Mouse (Mus musculus) brain, adult 2 months (tissue): ENCODE data around the gene Gramd1c.
A peak's percentile ranks its signal among the peaks of the same experiment; 100 is the strongest.

Experiments used
- DNase-seq: peaks from one replicate; pipeline ENCODE4 v3.0.0; 2011; ENCODE audit warnings: low read depth, low spot score

Gene Gramd1c

DNA sequence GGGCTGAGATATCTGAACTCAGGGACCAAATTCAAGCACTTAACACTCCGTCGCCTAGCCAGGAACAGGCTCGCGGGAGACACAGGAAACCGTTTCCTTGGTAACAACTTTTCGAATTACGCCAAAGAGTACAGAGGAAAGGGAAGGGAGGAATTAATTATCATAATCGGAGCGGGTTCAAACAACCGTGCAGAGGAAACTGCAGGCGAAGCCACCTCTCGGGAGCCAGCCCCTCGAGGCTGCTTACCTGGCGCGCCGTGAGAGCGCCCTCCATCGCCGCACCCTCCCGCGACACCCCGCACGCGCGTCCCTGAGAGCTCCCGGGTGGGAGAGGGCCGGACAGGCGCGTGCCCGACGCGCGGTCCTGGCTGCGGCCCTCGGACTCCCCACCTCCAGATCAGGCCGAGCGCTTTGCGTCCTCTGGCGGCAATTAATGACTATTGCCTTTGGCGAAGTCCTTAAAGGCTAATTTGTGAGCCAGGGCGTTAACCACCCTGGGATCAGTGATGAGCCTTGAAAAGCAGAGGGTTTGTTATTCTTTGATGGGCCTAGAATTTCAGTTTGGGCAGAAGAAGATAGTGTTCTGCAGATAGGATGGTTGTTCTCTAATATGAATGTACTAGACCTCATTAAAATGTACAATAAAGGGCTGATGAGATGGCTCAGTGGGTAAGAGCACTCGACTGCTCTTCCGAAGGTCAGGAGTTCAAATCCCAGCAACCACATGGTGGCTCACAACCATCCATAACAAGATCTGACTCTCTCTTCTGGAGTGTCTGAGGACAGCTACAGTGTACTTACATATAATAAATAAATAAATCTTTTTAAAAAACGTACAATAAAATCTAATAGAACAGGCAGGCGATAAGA is at the start of gene Gramd1c:
Gene Gramd1c (minus strand): TSS at position 321 of the 870 bp plus-strand sequence.
- peak; percentile 86 for DNase-seq

DNA sequence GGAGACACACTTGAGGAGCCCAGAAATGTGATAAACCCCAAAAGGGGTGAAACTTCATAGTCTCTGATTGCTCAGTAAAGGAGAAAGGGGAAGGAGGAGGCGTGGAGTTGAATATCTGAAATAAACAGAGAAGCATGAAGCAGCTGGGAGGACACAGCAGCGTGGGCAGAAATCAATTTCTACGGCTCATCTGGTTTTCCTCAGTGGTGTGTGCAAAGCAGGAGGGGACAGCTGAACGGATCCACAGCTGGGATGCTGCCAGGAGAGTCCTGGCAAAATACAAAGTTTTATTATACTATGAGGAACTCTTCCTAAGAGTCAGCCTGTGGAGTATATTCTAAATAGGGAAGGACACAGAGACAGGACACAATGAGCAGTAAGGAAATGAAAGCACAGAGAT is 45.9 kb upstream of the Gramd1c start:
- peak; percentile 60 for DNase-seq

DNA sequence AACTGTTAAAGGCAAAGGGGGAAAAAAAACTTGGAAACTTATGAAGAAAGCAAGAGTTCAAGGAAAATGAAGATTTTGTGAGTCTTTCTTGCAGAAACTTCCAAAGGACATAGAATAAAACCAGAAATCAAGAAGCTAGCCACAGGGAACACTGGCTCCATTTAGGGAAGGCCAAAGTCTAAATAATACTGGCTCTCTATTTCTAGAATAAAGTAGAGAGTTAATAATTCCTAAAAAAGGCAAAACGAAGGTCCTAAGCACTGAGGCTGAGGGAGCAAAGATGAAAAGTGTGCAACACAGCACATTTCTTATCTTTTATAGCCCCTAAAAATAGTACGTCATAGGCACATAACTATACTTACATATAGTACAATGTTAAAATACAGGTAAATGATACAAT is 42.1 kb upstream of the Gramd1c start:
- no peak for DNase-seq

DNA sequence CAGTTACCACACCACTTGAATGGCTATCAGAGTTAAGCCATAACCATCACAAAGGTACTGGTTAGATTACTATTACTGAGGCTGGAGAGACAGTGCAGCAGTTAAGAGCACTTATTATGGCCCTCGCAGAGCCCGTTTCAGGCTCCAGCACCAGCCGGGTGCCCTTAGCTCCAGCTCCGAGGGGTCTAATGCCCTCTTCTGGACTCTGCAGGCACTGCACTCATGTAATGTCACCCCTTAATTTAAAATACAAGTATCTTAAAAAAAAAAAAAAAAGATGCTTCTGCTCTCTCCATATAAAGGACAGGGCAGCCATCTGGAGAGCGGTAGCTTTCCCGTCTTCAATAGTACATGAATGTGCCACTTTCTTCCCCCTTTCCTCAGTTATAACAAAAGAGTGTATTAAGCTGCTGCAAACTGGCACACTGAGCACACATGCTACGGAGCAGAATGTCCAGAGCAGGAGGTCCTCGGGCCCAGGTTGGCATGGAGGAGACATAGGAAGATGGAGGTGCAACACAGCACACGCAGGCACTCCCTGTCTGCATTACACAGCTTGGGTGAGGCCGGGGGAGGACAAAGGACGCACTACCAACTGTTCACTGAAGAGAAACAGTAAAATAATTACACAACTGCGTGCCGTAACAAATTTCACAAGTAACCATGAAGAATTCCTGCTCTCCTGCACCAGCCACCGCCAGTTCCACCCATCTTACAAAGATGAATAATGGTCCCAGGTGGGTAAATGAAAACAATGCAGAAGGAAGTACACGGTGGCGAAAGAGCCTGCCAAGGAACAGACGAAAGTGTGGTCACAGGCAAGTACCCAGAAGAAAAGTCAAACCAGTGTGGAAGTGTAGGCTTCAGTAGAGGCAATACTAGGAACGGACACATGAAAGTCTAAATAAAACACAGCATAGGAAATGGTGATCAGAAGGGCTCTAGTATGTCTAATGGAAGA is 40.9 kb upstream of the Gramd1c start:
- no peak for DNase-seq

DNA sequence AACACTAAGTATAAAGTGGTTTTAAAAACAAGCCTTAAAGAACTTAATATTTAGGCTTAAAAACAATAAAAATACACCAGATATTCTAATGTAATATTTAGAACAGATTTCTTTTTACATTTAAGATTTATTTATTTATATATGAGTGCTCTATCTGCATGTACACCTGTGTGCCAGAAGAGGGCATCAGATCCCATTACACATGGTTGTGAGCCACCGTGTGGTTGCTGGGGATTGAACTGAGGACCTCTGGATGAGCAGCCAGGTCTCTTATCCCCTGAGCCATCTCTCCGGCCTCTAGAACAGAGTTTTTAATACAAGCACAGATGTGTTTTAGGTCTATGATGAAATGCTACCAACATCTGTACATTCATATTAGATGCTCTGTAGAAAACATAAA is 39.8 kb upstream of the Gramd1c start:
- no peak for DNase-seq

DNA sequence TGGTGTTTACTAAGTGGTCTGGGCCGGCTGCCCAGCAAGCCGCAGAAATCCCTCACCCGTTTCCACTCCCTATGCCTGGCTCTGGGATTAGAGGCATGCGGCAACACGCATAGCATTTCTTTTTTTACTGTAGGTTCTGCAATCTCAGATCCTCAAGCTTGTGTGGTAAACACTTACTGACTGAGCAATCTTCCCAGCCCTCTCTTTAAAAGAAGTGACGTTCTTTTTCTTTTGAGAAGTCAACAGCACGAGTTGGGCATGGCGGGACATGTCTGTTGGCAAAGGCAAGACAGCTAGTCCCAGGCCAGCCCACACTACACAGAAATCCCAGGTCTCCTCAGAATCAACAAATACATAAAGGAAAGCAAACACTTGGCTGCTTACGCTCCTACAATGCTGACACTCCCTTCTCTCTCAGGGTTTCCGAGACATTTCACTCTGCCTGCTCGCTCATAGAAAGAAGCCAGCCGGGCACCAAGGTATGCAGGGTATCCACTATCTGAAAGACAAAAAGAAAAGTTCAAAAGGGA is 38.1 kb upstream of the Gramd1c start:
- DNase-seq, result no peak

DNA sequence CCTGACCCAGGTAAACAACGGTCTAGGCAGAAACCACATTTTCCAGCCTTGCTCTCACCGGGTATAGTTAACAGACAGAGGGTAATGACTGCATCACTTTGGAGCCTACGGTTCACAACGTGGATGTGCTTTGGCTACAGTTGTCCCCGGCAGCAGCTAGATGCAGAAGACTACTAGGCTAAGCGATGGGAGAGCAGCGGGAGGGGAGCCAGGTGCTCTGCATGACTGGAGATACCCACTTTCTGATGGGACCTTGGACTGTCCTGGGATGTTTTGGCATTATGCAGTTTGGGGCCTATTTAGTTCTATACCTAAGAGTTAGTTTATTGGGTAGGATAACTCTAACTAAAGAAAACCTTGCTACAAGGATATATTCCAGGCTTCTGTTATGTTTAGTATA is 36.2 kb upstream of the Gramd1c start:
- no peak for DNase-seq

DNA sequence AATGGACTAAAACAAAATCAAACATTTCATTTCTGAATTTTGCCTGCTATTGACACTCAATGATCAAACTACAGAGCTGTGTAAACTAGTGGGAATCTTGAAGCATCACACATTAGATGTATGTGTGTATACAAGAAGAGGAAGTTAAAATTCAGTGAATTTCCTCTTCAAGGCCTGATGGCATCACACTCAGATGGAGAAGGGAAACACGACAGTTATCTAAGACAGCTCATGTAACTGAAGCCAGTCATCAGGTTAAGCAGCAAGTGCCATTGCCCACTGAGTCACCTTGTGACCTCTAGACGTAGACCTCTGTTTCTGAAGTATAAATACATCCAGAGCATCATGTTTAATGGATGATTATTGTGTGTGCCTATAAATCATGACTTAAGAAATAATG is 24.5 kb upstream of the Gramd1c start:
- no peak for DNase-seq

DNA sequence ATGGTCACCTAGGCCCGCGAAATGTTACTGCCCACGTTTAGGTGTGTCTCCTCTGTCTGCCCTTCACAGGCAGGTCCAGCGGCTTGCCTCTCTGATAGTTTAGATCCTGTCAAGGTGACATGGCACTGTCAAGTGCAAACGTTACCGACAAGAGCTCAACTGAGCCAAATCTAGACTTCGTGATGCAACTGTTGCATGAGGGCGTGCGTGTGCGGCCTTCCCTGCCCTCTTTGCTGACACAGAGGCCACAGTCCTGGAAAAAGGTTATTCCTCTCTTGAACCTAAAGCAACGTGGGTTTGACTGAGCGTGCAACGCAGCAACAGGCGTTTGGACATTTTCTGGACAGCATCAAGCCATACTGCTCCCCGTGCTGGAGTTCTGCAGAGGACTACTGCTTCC is 1.8 kb downstream of the Gramd1c start:
- DNase-seq, result no peak

DNA sequence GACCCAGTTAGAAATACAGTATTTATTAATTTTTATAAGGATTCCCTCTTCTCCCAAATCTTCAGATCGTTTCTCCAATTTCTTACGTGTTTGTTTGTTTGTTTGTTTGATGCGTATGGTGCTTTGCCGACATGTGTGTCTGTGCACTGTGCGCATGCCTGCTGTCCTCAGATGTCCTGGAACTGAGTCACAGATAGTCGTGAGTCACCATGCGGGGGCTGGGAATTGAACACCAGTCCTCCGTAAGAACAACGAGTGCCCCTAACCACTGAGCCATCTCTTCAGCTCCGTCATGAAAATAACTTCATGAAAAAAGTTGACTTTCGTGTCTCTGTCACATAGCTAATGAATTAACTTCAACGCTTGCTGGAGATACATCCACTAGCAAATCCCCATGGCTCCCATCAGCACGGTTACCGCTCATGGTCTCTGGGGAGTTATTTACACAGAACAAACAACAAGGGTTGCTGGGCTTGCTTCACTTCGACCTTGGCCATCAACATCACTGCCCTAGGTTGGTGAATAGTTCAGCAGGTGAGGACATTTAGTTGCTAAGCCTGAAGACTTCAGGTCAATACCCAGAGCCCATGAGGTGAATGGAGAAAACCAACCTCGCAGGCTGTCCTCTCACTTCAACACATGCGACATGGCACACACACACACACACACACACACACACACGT is 2.4 kb downstream of the Gramd1c start:
- DNase-seq, result peak; percentile 18

DNA sequence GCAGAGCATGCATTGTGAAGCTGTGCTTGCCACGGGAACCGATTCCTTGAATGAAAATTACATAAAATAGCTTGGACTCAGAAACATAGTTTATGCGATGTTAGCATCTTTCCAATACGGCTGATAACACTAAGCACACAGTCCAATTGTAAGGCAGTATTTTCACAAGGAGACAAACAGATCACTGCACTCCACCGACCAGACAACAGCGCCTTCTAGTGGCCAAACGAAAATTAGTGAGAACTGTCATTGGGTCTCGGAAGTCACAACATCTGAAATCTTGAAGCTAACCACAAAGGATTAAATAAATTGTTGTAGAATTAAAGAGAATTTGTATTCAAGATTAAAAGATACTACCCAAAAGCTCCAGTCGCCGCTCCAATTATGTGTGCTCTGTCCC is 4.4 kb downstream of the Gramd1c start:
- DNase-seq, result peak; percentile 85

DNA sequence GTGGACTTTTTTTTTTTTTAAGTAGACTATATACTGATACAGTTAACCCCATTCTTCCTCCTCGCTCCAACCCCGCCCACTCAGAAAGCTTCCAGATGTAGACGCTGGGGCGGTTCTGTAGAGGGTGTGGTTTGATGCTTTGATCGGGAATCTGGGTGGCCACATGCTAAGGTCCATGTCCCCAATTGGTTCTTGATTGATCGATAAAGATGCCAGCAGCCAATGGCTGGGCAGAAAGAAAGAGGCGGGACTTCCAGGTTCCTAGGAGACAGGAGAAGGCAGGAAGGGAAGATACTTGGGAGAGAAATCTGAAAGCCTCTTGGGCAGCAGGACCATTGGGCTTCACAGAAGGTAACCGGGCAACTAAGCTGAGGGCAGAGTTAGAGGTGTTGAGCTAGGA is 7.4 kb downstream of the Gramd1c start:
- no peak for DNase-seq

DNA sequence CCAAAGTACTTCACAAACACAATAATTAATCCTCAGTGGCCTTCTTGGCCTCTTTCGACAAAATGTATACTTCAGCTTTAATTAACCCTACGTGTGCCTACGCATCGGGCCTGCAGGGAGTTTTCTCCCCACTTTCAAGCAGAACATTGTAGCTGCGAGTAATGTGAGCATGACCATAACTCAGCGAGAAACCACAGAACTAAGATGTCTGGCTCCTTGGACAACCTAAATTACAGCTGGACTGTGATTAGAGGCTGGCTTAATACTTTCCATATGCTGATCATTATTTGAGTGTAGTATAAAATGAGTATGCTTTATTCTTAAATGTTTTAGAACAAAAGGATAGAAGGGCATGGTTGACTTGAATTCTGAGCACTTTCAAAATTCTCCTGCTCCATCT is 9.9 kb downstream of the Gramd1c start:
- DNase-seq, result no peak

DNA sequence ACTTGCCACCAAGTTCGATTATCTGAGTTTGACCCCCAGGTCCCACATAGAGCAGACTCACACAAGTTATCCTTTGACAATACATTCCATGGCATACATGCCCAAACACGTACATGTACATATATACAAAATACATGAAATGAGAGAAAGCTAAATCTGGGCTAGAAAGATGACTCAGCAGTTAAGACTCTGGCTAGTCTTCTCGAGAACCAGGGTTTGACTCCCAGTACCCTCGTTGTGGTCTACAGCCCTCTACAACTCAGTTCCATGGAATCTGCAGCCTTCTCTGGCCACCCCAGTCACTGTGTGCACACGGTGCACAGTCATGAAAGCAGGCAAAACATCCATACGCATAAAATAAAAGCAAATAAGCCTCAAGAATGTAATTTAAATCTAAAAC is 10.8 kb downstream of the Gramd1c start:
- no peak for DNase-seq

DNA sequence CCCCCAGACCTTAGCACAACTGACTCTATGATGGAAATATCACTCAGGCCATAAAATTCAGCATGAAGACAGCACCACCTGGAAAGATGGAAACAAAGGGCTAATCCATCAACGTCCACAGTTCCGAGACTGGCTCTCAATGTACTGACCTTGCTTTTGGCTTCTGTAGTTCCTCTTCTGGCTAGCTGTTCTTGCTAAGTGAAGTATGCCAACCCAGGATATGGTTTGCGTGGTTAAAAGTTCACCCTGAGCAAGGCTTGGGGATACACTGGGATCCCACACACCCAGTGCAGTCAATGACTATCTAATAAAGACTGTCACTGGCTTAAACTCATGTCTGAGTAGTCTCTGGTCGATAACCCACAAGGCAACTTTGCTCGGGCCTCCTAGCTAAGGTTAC is 13.0 kb downstream of the Gramd1c start:
- no peak for DNase-seq

DNA sequence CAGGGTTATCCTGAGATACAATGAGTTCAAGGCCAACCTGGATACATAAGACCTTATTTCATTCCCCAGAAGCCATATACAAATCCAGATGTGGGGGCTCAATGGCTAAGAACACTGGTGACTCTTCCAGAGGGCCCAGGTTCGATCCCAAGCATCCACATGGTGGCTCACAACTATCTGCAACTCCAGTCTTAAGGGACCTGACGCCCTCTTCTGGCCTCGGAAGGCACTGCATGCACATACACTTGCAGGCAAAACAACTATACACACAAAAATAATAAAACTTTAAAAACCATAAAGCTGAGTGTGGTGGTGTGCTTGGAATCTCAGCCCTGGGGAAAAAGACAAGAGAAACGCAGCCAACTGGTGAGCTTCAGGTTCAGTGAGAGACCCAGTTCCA is 24.0 kb downstream of the Gramd1c start:
- no peak for DNase-seq

DNA sequence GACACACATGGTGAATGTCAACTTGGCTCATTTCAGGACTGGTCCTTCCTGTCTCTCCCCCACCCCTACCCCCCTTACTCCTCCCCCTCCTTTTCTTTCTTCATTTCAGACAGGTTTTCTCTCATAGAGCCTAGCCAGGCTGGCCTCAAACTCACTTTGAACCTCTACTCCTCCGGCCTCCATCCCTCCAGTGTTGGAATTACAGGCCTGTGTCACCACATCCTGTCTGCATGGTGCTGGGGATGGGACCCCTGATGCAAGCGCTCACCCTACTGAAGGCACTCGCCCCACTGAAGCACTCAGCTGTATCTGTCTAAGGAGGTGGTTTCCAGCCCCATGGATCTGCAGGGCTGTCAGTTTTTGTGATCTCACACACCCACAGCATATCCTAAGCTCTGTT is 27.9 kb downstream of the Gramd1c start:
- DNase-seq, result no peak

DNA sequence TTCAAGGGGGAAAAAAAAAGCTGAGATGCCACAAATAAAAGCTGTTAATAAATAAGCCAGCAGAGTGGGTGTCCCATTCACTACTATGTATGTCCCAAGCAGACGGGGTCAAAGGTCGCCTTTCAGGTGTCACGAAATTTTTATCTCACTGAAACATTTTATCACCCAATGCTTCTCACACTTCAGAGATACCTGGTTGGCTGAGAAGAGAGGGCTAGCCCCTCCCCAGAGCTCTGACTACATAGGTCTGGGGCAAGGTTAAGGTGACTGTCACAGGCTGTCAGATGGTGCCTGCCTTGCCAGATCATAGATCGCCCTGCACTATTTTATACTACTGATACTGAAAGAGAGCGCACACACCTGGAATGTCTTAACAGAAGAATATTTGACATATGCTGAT is 29.8 kb downstream of the Gramd1c start:
- no peak for DNase-seq

DNA sequence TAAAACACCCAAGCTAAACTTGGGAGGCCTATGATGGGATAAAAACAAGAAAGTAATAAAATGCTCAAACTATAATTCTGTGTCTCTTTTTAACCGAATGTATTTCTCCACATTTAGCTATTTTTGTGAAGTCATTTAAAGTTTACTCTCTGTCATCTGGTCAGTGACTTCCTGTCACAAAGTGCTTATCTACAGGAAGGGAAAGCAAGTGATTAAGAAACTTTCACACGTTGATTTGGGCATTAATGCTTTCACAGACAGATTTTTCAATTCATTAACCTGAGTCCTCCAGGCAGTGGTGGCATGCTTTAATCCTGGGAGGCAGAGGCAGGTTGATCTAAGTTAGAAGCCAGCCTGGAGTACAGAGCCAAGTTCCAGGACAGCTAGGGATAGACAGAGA is 33.9 kb downstream of the Gramd1c start:
- DNase-seq, result no peak

DNA sequence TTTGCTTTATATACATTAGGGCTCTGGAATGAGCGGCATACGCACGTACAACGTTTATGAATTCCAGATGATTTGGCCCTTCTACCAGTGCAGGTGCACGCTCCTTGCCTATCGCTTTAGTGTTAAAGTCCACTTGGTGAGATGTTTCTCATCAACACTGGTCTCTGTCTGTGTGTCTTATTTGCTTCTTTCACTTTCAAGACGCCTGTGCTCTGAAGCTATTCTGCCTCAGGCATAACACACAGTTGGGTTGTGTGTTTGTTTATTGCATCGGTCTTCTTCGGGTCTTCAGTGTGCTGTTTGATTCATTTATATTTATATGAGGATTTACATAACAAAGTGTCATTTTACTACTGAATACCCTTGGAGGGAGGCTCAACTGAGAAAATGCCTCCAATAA is 36.3 kb downstream of the Gramd1c start:
- DNase-seq, result no peak

DNA sequence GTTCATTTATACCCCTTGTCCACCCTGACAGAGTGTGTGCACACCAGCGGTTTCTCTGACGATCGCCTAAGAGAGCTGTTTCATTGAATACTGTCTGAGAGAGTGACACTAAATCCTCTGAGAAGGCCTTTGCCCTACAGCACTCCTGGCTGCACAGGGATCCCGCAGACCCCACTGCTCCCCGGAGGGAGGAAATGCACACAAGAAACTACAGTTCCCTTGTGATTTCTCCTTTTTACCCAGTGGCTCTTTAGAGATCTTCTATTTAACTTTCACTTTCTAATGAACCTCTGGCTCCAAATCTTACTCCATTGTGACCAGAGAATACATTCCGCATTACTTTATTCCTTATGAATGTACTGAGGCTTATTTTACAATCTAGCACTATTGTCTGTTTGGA is 36.9 kb downstream of the Gramd1c start:
- DNase-seq, result no peak
